Mouse (Mus musculus) thymus, adult 2 months (tissue): ENCODE data around the gene Nrp1. TPM values are rescaled to one million over a fixed set of nuclear protein-coding genes. Genes with fewer than 3 reads are reported as not detected.

Experiments
- DNase-seq: peaks from one replicate; pipeline ENCODE4 v3.0.0; 2021
- H3K27ac ChIP-seq: fragments of 200-500 bp; 2 replicates; pipeline ENCODE4 v1.5.1; 2012; ENCODE audit warnings: low read length, control low read depth; ENCODE audit not compliant: control insufficient read depth, insufficient read depth
- H3K27me3 ChIP-seq: fragments of 200-500 bp; 2 replicates; pipeline ENCODE4 v1.6.1; 2012; ENCODE audit warnings: mild to moderate bottlenecking, low read length, moderate library complexity, mixed read lengths; ENCODE audit not compliant: control insufficient read depth, insufficient read depth
- H3K36me3 ChIP-seq: fragments of 200-500 bp; 2 replicates; pipeline ENCODE4 v1.6.1; 2012; ENCODE audit warnings: mild to moderate bottlenecking, low read length, moderate library complexity; ENCODE audit not compliant: control insufficient read depth, insufficient read depth
- H3K4me1 ChIP-seq: fragments of 200-500 bp; replicated peaks from 2 replicates; pipeline ENCODE4 v1.6.1; 2012; ENCODE audit warnings: low read length; ENCODE audit not compliant: control insufficient read depth, insufficient read depth
- H3K4me3 ChIP-seq: fragments of 200-500 bp; 2 replicates; pipeline ENCODE4 v1.5.1; 2012; ENCODE audit warnings: mild to moderate bottlenecking, low read length, control low read depth, moderate library complexity; ENCODE audit not compliant: control insufficient read depth, insufficient read depth
- CTCF ChIP-seq: fragments of 200-500 bp; IDR thresholded peaks from 2 replicates; pipeline ENCODE4 v1.5.1; 2012; ENCODE audit warnings: mild to moderate bottlenecking, control low read depth, low read length, moderate library complexity, borderline replicate concordance; ENCODE audit not compliant: control insufficient read depth, poor library complexity, insufficient read depth; ENCODE audit errors: extremely low read depth
- POLR2A ChIP-seq: fragments of 200-500 bp; IDR thresholded peaks from 2 replicates; pipeline ENCODE4 v1.6.1; 2012; ENCODE audit warnings: mild to moderate bottlenecking, low read length, control low read depth, moderate library complexity; ENCODE audit not compliant: control insufficient read depth, poor library complexity, insufficient read depth; ENCODE audit errors: extremely low read depth
- WGBS: fragments of 180-500 bp; shearing (Covaris S2); methylation state at CpG from one replicate; pipeline ENCODE4 v1.1.7; 2018; 5-methylcytosine and 5-hydroxymethylcytosine counted together
- polyA plus RNA-seq: library from polyadenylated mRNA; depleted of rRNA; stranded (reverse); fragments of >200 nt; gene quantifications from 2 replicates; pipeline ENCODE4 v1.2.3, GENCODE M21; 2012

Gene Nrp1
- polyA plus RNA-seq, 1 experiment = 18.4 TPM

GRCm38 (mm10) chr8:128445596-128445995 lies 87.2 kb downstream of the Nrp1 start:
- 83% methylated on average over 4 of the region's 4 CpGs for WGBS
- Histone ChIP-seq H3K36me3 (0 out of 2 replicates have a peak, but pooled peaks cover under 1% of the 10 kb centered on the region), H3K4me3 (no peak overlapping the region), H3K27ac (no peak overlapping the region), H3K27me3 (no peaks in the 10 kb centered on the region), H3K4me1 (no peaks in the 10 kb centered on the region)
- TF ChIP-seq POLR2A (no peak), CTCF (no peak)
- DNase-seq = no peak

- no peak overlapping the region for H3K27ac ChIP-seq
- no peaks in the 10 kb centered on the region for H3K36me3 ChIP-seq
- H3K4me1 ChIP-seq = peaks cover 2% of the 10 kb centered on the region; the same call in 1 of the 2 replicates
- 96% methylated on average over 3 of the region's 3 CpGs for WGBS
- DNase-seq = no peak
- H3K27me3 ChIP-seq = no peaks in the 10 kb centered on the region
- H3K4me3 ChIP-seq = no peak overlapping the region
- TF ChIP-seq POLR2A (no peak), CTCF (no peak)
Observed at GRCm38 (mm10) chr8:128446636-128447035, 88.2 kb downstream of the Nrp1 start.

GRCm38 (mm10) chr8:128447320-128447719 lies 88.9 kb downstream of the Nrp1 start:
- H3K36me3 ChIP-seq = no peaks in the 10 kb centered on the region
- no peaks in the 10 kb centered on the region for H3K27me3 ChIP-seq
- H3K4me3 ChIP-seq = no peak overlapping the region
- no peak for DNase-seq
- H3K4me1 ChIP-seq = peaks cover 5% of the 10 kb centered on the region; the same call in 1 of the 2 replicates
- H3K27ac ChIP-seq = no peak overlapping the region
- WGBS = 97% methylated on average over 3 of the region's 3 CpGs
- TF ChIP-seq POLR2A = no peak
- no peak for TF ChIP-seq CTCF

GRCm38 (mm10) chr8:128450390-128451032 lies 92.1 kb downstream of the Nrp1 start:
- 96% methylated on average over 9 of the region's 9 CpGs for WGBS
- DNase-seq = no peak
- Histone ChIP-seq H3K36me3 (no peaks in the 10 kb centered on the region), H3K27ac (no peak overlapping the region), H3K27me3 (no peaks in the 10 kb centered on the region), H3K4me3 (no peak overlapping the region), H3K4me1 (peaks cover 5% of the 10 kb centered on the region; the same call in 1 of the 2 replicates)
- no peak for TF ChIP-seq CTCF
- no peak for TF ChIP-seq POLR2A

- no peak overlapping the region for H3K27ac ChIP-seq
- TF ChIP-seq POLR2A = no peak
- TF ChIP-seq CTCF = no peak
- H3K27me3 ChIP-seq = no peaks in the 10 kb centered on the region
- DNase-seq = no peak
- no peak overlapping the region for H3K4me3 ChIP-seq
- no peaks in the 10 kb centered on the region for H3K36me3 ChIP-seq
- peaks cover 5% of the 10 kb centered on the region; the same call in 1 of the 2 replicates for H3K4me1 ChIP-seq
- 74% methylated on average over 1 of the region's 1 CpGs for WGBS
Observed at GRCm38 (mm10) chr8:128451121-128451520, 92.7 kb downstream of the Nrp1 start.

- no peak for DNase-seq
- WGBS = 14% methylated on average over 2 of the region's 2 CpGs
- Histone ChIP-seq H3K4me1 (peaks cover 10% of the 10 kb centered on the region; the same call in 1 of the 2 replicates), H3K36me3 (no peaks in the 10 kb centered on the region), H3K4me3 (no peak overlapping the region), H3K27me3 (no peaks in the 10 kb centered on the region), H3K27ac (no peak overlapping the region)
- no peak for TF ChIP-seq POLR2A
- no peak for TF ChIP-seq CTCF
Observed at GRCm38 (mm10) chr8:128453471-128453870, 95.1 kb downstream of the Nrp1 start.
